Mouse (Mus musculus): ENCODE measurements at regions not wholly inside any gene's neighbourhood (a gene's known extent, or its start where the extent isn't known, plus 50 kb on each side); places are given as distances from the start of the nearest gene placed in this dataset.

- DNase-seq (ENCODE audit: low read depth, low spot score): no peak
Measured at GRCm38 (mm10) chr16:30735969-30736368, 136.4 kb downstream of the Fam43a start.

- DNase-seq (ENCODE audit: low read depth, low spot score): peak; percentile 48
Measured at GRCm38 (mm10) chr16:30736662-30737326, 137.3 kb downstream of the Fam43a start.

GRCm38 (mm10) chr16:30737524-30737923, 138.0 kb downstream of the Fam43a start:
- DNase-seq (ENCODE audit: low read depth, low spot score): no peak

GRCm38 (mm10) chr16:30739651-30740050, 140.1 kb downstream of the Fam43a start:
- no peak for DNase-seq (ENCODE audit: low read depth, low spot score)

GRCm38 (mm10) chr16:30741192-30741591, 141.7 kb downstream of the Fam43a start:
- DNase-seq (ENCODE audit: low read depth, low spot score): no peak

- no peak for DNase-seq (ENCODE audit: low read depth, low spot score)
Measured at GRCm38 (mm10) chr16:30742474-30742873, 143.0 kb downstream of the Fam43a start.

- no peak for DNase-seq (ENCODE audit: low read depth, low spot score)
Measured at GRCm38 (mm10) chr16:30743566-30743965, 144.0 kb downstream of the Fam43a start.

GRCm38 (mm10) chr16:30744237-30744636, 144.7 kb downstream of the Fam43a start:
- DNase-seq (ENCODE audit: low read depth, low spot score): no peak

GRCm38 (mm10) chr16:30745598-30746181, 146.2 kb downstream of the Fam43a start:
- DNase-seq (ENCODE audit: low read depth, low spot score): no peak

- DNase-seq (ENCODE audit: low read depth, low spot score): no peak
Measured at GRCm38 (mm10) chr16:30746211-30746610, 146.7 kb downstream of the Fam43a start.

GRCm38 (mm10) chr16:30749841-30750240, 150.3 kb downstream of the Fam43a start:
- no peak for DNase-seq (ENCODE audit: low read depth, low spot score)

- DNase-seq (ENCODE audit: low read depth, low spot score): no peak
Measured at GRCm38 (mm10) chr16:30755771-30756170, 156.2 kb downstream of the Fam43a start.

GRCm38 (mm10) chr16:30756678-30757077, 157.2 kb downstream of the Fam43a start:
- no peak for DNase-seq (ENCODE audit: low read depth, low spot score)

GRCm38 (mm10) chr16:30757556-30757955, 158.0 kb downstream of the Fam43a start:
- DNase-seq (ENCODE audit: low read depth, low spot score): no peak

- DNase-seq (ENCODE audit: low read depth, low spot score): no peak
Measured at GRCm38 (mm10) chr16:30758041-30758440, 158.5 kb downstream of the Fam43a start.

- no peak for DNase-seq (ENCODE audit: low read depth, low spot score)
Measured at GRCm38 (mm10) chr16:30759503-30759902, 160.0 kb downstream of the Fam43a start.

- no peak for DNase-seq (ENCODE audit: low read depth, low spot score)
Measured at GRCm38 (mm10) chr16:30761201-30761710, 161.7 kb downstream of the Fam43a start.

GRCm38 (mm10) chr16:30762898-30763595, 163.5 kb downstream of the Fam43a start:
- DNase-seq (ENCODE audit: low read depth, low spot score): no peak

GRCm38 (mm10) chr16:30765591-30765990, 166.1 kb downstream of the Fam43a start:
- no peak for DNase-seq (ENCODE audit: low read depth, low spot score)

- DNase-seq (ENCODE audit: low read depth, low spot score): no peak
Measured at GRCm38 (mm10) chr16:30769007-30769442, 169.5 kb downstream of the Fam43a start.

- no peak for DNase-seq (ENCODE audit: low read depth, low spot score)
Measured at GRCm38 (mm10) chr16:30769467-30769866, 169.9 kb downstream of the Fam43a start.

- DNase-seq (ENCODE audit: low read depth, low spot score): no peak
Measured at GRCm38 (mm10) chr16:30772802-30773201, 173.3 kb downstream of the Fam43a start.
